Mouse (Mus musculus) liver, adult 2 months (tissue): ENCODE measurements around the gene E030018B13Rik.

Experiments used
- CTCF ChIP-seq: fragments of 200-500 bp; IDR thresholded peaks from 2 replicates; pipeline ENCODE4 v1.5.1; 2011; ENCODE audit warnings: low read depth, low read length, control low read depth
- POLR2A ChIP-seq: fragments of 200-500 bp; IDR thresholded peaks from 2 replicates; pipeline ENCODE4 v1.6.1; 2011; ENCODE audit warnings: low read length, control low read depth; ENCODE audit not compliant: insufficient read depth; ENCODE audit errors: extremely low read depth

DNA sequence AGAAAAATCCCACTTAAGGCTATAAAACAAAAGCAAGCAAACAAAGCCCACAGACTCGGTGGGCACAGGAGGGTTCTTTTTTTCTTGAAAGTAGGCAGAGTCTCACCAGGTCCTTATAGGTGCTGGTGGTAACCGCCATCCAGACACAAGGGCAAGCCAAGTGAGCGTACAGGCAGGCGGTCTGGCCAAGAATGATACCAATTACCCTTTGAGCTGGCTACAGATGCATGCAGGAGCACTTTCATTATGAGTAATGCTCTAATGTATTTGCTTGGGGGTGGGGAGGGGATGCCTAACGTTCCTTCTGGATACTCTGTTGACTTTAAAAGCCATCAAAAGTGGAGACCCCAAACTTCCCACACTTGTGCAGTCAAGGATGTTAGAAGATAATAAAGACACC is 14.1 kb downstream of the E030018B13Rik start:
- TF ChIP-seq POLR2A (no peak), CTCF (no peak)
